Mouse (Mus musculus): ENCODE data around the gene Figla.

- TF ChIP-seq CTCF (IDR thresholded peaks at IDR 0.05; ENCODE audit: low read depth, low read length) (no peak), POLR2A (IDR thresholded peaks at IDR 0.05; ENCODE audit: extremely low read depth, insufficient read depth, low read length) (no peak)
Measured at GRCm38 (mm10) chr6:86059151-86059853, 43.3 kb downstream of the Figla start.

All from liver, adult 2 months (tissue).